Mouse (Mus musculus) heart, adult 11 months (tissue): Measurements from ENCODE around the gene Hivep2.
A peak's percentile ranks its signal among the peaks of the same experiment; 100 is the strongest.

Source experiments
- DNase-seq: peaks from one replicate; pipeline ENCODE4 v3.0.0; 2022

Gene Hivep2

DNA sequence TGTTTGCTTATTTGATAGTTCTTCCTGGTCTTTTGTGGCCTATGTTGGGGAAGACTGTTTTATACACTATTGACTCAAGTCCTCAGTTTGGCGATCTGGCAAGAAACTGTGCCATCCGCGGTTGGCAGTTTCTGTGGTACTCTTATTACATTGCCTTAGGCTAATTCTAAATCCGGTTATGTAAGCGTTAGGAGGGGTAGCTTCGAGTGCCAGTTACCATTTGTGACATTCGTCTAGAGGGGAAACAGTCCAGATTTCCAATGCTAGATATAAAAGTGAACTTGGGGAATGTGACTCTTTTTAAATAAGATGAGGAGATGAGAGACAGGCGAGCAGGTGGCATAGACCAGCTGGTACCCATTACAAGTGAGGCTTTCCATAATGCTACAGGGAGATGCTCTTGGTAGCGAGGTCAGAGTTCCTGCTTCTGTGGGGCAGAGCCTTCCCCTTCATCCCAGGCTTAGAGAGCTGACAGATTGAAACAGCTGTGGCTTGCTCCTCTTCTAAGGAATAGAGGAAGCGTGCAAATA is 83.1 kb downstream of the Hivep2 start:
- peak; percentile 86 for DNase-seq

DNA sequence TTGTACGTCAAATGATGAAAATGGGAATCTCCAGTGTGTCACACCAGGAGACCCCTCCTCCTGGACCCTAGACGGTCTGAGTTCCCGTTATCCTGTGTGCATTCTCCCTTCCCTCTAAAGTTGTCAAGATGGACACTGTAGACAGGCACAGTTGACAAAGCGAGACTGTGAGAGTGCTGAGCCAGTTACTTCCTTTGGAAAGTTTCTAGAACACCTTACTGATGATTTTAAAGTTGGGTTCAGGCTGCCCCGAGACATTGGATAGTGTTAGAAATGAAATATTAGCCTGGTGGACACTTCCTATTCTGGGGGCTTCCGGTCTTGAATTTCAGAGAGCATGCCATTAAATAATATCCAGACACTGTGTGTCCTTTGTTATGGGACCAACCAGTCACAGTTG is 83.8 kb downstream of the Hivep2 start:
- peak; percentile 60 for DNase-seq

DNA sequence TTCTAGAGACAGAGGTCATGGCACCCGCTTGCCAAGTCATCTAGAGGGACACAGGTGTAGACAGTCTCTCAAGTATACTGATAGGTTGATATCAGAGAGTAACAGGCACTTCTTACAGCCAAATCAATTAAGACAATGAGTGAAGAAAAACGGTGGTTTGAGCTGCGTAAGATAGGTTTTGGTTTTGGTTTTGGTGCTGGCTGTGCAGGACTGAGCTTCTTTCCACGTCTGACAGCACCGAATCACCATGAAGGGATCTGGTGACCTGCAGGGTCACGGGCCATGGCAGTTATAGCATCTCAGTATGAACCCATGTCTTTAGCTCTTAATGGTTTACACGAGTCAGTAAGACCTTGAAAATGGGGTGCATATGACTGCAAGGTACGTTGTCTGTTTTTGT is 84.7 kb downstream of the Hivep2 start:
- peak; percentile 53 for DNase-seq

DNA sequence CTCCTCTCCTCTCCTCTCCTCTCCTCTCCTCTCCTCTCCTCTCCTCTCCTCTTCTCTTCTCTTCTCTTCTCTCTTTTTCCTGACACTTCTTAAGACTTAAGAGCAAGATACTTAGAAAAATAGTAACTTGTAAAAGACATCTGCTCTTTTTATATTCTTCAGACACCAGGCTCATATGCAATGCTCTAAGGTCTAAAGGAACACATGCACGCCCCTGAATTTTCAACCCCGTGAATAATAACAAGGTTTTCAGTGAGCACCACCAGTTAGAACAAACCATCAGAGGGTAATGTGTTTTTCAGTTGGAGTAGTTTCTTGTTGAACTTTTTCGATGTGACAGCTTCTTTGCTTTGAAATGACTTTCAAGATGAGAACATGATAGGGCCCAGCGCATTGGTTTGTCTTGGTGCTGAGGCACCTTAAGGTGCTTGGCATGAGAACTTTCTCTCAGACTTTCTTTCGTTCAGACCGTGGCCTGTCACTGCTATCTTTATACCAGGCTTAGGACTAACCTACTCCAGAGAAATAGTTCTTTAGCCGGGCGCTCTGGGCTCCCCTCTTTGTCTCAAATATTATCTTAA is 86.3 kb downstream of the Hivep2 start:
- peak; percentile 43 for DNase-seq

DNA sequence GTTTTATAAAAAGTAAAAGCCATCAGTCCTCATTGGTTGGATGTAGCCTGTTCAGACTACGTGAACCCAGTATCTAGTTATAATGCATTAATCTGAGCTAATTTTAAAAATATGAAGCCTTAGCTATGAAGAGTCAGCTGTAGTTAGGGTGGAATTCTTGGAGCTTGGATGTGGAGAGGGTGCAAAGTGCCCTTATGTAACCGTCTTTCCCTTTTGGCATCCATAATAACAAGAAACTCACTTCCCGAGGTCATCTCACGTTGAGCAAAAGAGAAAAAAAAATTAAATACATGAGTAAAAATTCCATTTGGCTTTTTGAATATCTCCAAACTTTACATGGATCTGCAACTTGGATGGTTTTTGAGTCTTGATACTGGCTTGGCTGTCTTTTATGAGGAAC is 89.0 kb downstream of the Hivep2 start:
- peak; percentile 64 for DNase-seq

DNA sequence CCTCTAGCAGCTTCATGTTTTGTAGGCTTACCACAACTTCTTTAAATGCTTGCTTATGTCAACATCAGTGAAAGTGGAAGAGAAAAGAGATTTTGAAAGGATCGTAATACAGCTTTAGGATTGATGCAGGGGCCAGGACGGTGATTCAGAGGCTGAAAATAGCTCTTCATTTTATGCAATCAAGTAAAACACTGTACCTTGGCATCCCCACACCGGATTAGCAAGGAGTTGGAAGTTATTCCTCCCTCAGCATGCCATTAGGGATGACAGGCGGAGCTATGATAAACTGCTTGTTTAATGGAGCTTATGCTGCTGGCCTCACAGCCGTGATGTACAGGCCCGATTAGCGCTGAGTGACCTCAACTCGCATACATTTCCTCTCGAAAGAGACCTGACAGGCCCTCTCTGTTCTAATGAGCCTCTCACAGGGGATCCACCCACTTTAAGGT is 89.7 kb downstream of the Hivep2 start:
- peak; percentile 96 for DNase-seq

DNA sequence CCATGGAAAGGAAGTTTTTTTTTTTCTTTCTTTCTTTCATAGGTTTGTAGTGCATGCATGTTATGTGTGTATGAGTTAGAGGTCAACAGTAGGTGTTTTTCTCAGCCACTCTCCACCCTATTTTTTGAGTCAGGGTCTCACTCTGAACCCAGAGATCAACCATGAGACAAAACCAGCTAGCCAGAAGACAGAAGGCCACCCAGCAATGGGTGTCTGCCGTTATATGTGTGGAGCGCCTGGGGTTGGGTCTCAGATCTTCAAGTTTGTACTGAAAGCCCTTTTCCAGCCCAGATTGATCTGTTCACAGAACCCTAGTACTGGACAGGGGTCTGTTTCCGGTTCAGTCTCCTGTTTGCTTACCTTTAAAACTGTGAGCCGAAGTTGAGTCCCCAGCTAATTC is 90.2 kb downstream of the Hivep2 start:
- DNase-seq = peak; percentile 80

DNA sequence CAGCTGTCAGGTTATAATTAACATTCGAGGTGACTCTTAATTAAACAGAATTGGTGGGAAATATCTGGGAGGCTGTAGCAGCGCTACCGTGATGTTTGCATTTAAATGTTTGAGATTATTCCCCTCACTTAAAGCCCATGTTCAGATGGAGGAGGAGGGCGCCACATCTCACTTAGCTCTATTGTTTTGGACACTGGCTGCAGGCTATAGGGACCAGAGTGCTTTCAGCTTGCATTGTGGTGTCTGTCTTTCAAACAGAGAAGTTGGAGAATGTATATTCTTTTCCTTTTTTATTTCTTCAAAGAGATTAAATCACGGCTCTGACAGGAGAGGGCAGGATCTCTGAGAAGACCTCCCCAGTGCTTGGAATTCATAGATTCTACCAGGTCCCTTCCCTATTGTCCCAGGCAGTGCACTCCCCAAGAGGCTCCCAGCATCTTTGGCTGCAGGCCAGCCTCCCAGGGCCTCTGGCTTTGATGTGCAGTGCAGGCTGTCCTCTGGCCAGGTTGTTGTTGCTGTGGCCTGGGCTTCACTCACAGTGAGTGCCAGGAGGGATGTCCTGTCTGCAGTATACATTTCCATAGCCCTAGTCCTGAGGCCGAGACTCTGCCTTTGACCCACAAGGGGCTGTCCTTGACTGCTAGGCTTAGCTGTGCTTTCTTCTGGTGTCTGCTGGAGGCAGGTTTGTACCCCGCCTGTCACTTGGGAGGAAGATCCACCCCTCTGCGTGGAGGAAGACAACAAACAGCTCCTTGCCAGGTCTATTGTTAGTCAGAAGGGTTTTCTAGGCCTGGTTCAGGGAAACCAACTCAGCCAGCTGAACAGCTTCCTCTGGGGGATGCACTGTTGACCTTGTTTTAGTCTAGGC is 90.9 kb downstream of the Hivep2 start:
- peak; percentile 99 for DNase-seq

DNA sequence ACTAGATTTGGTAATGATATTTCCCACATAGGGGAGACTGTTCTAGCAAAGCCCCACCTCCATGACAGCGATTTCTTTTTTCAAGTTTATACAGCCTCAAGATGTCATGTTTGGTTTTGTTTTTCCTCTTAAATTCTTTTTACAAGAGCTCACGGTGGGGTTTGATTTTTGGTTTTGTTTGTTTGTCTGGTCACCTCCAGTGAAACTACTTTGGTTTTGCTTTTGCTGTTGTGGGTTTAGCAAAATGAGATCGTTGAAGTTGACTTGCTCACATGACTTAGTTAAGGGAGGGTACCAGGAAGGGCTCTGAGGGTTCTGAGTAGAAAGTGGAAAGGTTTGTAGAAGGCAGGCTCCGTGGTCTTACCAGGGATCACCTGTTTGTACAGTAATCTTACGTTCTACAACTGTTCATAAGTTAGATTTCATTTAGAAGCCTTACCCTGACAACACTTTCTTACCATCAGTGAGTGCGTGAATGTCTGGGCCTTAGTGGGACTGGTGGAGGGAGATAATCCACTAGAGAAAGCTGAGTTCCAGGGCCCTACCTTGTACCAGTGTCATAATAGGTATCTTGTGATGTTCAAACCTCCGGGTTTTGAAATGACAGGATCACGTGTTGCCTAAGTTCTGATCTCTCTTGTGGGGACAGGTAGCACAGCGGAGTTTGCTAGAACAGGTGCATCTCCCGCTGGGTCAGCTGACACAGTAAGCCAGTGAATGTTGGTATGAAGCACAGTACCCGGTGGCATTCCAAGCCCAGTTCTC is 92.1 kb downstream of the Hivep2 start:
- peak; percentile 84 for DNase-seq

DNA sequence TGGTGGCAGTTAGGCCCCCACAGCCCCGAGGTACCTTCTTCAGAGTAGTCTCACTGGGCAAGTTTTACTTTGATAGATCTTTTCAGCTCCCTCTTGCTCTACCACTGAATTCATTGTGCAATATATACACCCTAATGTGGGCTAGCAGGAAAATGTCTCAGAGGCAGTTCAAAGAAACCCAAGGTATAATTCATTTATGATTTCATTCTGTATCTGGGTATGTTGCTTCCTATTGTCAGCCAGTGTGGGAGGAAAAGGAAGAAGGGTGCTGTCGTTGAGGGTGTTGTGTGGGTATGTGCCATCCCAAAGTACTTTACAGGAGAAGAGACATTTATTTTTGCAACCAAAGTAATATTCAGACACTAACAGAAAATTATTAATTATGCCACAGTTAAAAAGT is 92.9 kb downstream of the Hivep2 start:
- no peak for DNase-seq

DNA sequence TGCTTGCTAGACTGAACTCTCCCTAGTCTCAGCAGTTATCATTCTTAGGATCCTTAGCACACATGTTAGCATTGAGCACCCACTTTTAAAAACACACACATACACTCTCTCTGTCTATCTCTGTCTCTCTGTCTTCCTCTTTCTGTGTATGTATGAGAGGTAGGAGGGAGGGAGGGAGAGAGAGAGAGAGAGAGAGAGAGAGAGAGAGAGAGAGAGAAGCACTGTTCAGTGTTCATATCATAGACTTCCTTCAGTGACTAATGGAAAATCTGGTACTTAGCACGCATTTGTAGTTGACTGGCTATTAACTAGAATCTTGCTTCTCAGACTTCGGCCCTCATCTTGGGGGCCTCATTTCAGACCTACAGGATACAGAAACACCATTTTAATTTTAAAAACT is 93.7 kb downstream of the Hivep2 start:
- peak; percentile 28 for DNase-seq

DNA sequence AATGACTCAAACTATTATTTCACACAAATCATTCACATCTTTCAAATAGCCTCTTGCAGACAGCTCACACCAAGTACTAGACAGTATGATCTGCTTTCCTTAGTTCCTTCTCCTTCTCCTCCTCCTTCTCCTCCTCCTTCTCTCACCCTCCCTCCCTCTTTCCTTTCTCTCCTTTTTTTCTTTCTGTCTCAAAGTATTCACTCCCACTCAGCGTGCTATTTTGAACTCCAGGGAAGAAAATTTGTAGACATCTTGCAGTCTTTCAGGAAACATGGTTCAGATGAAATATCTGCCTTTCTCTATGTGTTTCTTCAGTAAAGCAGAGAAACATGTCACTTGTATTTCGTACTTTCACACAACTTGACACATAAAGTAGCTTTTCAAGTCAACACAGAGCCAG is 94.4 kb downstream of the Hivep2 start:
- peak; percentile 48 for DNase-seq

DNA sequence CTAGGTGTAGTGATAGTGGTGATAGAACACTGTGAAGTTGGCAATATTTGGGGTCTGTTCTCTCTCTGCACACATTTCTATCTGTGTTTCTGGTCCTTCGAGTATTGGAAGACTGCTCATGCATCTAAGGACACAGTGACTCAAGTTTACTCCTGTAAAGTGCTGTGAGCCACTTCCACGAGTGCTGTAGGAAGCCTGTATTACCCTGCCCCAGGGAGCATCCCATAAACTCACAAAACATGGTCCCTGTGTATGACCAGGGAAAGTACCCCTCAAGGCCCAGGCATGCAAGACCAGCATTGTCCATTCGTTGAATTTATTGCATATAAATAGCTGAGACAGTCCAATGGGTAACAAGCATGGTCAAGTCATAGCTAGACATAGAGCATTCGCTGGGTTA is 97.4 kb downstream of the Hivep2 start:
- peak; percentile 70 for DNase-seq

DNA sequence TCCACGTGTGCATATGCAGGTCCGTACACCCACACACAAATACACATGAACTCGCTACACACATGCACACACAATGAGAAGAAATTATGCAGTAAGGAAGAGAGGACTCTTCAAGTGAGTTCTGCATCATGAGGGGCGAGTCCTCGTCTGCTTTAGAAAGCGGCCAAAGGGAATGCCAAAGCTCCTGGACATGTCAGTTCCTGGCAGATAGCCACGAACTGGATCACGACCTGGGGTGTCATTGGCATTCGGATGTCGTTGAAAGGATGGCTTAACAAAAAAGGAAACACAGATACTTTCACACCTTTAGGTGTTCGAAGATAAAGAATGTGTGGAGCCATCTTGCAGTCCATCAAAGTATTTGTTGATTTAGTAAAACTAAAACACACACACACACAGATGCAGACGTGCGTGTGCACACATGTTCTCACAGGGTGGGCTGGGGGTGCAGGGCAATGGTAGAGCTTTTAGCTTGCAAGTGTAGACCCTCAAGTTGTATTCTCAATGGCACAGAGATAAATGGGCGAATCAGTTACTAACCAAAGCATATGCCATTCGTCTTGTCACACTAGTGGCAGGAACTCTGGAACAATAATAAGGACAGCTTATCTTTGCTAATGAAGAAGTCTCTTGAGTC is 99.0 kb downstream of the Hivep2 start:
- peak; percentile 72 for DNase-seq

DNA sequence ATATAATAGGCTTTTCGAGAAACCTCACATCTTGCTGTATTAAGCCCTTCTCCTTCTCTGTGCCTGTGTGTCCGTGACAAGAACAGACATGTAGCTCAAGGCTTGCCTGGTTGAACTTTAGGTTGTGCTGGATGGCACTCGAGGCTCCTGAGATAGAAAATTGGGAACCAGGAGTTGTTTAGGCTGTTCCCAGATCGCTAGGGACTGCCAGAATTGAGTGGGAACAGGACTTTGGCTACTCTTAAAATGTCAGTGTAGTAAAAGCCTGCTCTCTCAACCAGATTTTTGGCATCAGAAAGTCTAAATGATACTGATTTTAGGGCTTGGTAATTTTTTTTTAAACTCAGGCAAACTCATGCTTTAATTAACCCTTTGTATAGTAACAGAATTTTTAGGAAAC is 101.9 kb downstream of the Hivep2 start:
- peak; percentile 66 for DNase-seq

DNA sequence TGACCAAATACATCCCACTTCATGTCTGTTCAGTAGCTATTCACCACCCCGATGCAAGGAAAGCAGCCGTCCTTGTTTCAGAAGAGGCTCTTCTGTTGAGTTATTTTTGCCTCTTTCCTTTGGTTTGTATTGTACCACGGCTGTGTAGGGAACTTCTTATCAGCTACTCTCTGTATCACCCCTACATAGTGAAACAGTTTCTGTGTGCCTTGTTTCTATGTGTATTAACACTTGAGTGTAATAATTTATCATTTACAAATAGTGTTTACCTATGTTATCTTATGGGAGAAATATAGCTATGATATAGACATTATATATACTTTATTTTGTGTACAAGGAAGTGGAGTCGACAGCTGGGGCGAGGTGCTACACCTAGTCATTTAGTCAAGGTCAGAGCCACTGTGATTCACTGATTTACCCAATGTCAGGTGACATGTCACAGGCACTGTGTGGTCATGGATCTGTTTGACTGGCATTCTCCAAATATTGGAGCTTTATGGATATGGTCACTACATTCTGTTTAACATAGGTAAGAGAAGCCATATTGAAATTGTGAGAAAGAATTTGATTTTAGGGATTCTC is 104.7 kb downstream of the Hivep2 start:
- peak; percentile 53 for DNase-seq

DNA sequence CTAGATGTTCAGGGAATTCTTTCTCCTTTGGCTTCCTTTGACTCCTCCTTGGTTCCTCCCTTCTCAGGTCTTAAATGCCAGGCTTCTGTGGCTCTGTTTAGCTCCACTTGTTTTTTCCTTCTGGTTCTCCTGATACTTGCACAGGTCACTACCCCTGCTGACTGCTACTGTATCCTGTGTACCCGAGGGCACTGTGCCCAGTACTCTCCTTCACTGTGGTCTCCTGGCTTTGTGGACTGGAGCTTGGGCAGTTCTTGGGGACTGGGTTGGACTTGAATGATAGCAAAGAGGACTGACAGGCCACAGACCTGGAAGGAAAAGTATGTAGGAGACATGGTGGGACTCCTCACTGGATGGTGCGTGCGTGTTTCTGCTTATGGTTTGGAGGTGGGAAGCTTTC is 106.6 kb downstream of the Hivep2 start:
- peak; percentile 78 for DNase-seq

DNA sequence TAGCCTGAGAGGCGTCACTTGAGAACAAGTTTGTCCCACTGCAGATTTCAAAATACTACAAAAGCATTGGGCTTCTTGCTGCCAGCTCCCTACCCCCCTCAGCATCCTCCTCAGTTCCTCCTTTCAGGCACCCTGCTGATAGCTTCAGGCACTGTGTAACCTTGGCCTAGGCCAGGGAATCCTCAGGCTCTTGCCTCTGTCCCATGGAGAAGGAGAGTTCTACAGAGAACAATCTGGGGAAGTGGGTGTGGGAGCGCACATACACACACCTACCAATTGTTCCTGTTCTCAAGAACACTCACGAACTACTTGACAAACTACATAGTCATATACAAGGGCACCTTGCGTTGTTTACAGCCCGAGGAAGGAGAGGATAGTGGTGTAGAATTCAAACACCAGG is 109.9 kb downstream of the Hivep2 start:
- DNase-seq = peak; percentile 90

DNA sequence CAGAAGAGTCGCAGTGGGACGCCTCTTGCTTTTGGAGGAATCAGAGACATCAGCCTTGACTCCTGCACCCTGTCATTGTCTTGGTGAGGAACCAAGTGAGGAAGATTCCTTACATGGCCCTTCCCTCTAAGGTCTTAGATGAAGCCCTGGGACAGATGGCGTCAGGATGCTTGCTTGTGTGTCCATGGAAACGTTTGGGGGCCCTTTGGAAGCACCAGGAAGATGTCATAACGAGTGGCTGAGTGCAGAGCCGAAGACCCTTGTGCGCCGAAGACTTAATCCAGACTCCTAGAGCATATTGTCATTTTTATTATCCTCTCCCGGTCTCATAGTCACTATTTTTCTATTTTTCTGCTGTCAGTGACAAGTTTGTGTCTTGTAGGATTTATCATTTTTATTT is 111.0 kb downstream of the Hivep2 start:
- DNase-seq = peak; percentile 51

DNA sequence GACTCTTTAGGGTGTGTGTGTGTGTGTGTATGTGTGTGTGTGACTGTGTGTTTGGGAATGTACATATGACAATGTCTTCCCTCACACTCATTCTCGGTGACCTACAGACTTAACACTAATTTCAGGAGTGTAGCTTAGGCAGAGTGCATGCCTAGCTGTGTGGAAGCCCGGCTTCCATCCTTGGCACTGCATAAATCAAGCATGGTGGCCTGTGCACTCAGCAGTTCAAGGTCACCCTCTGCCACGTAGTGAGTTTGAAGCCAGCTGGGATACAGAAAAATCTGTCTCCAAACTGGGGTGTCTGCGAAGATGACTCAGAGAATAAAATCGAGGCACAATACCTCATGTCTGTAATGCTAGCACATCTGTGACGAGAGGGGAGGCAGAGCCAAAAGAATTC is 115.0 kb downstream of the Hivep2 start:
- DNase-seq = peak; percentile 55

DNA sequence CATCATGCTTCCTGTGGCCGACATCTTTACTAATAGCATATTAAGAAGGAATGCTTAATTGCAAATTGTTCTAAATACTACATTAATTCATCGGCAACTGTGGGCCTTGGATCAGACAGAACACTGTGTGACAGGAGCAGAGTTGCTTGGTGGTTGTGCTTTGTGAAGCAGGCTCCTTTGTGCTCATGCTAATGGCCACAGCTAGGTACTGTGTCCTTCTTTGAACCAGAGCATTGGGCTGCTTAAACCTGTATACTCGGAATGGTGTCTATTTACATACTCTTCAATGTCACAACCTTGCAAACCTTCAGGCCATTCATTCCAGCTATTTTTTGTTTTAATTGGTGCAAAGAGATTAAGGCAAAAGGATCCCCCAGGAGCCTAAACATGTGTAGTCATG is 115.9 kb downstream of the Hivep2 start:
- peak; percentile 19 for DNase-seq

DNA sequence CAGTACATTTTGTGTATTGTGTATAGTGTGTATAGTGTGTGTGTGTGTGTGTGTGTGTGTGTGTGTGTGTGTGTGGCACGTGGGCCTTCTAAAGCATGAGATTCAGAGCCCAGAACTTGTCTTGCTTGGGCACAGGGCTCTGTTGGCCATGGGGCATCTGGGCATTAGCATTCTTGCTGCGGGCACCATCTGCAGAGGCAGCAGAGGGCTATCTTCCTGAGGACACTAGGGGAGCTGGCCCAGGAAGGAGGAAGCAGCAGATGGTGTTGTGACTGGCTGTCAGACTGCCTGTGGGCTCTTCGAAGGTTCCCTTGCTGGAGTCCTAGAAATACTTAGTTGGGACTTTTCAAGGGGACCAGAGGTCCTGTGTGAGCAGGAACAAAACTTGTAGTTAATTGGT is 116.4 kb downstream of the Hivep2 start:
- peak; percentile 89 for DNase-seq

DNA sequence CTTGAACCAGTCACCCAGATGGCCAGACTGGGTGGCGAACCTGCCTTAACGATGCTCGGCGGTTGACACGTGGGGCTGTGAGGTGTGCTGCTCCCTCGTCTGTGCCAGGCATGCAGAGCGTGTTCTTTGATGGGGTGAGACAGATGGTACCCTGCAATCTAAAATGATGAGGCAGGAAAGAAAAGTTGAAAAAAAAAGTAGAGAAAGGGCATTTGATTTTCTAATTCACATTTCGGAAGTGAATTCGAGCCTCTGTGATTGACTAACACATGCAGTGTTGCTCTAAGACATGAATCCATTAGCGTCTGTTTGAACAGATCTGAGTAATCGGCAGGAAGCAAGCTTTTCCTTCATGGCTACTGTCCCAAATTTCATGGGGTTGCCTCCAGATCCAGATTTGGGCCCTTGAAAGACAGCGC is 119.4 kb downstream of the Hivep2 start:
- DNase-seq = peak; percentile 96
